Mouse (Mus musculus) CH12.LX (cell line): Measurements from ENCODE around the gene Mrpl2. TPM values are rescaled to one million over a fixed set of nuclear protein-coding genes. Genes with fewer than 3 reads are reported as not detected.
A peak's percentile ranks its signal among the peaks of the same experiment; 100 is the strongest.

Source experiments
- DNase-seq: peaks from one replicate; pipeline ENCODE4 v3.0.0-alpha.2; 2013; ENCODE audit errors: extremely low read depth
- H3K27ac ChIP-seq: 2 replicates; pipeline ENCODE4 v1.5.1; 2012; ENCODE audit warnings: low read depth, mild to moderate bottlenecking, control low read depth, moderate library complexity; ENCODE audit not compliant: insufficient read depth
- H3K27me3 ChIP-seq: replicated peaks from 2 replicates; pipeline ENCODE3; 2012; ENCODE audit warnings: inconsistent platforms
- H3K36me3 ChIP-seq, 2 experiments: replicated peaks in 1 of 2; 2 replicates each; pipeline versions ENCODE3 to v1.6.1; 2012; ENCODE audit warnings: inconsistent platforms in 1 of 2, low read length in 1 of 2, mild to moderate bottlenecking in 1 of 2, mixed read lengths in 1 of 2, moderate library complexity in 1 of 2; ENCODE audit not compliant: control insufficient read depth in 1 of 2, insufficient read depth in 1 of 2
- H3K4me1 ChIP-seq, 2 experiments: 2 replicates each; pipeline ENCODE4 v1.6.1; 2012; ENCODE audit warnings: inconsistent platforms in 1 of 2, moderate library complexity in 1 of 2; ENCODE audit not compliant: insufficient read depth in 2 of 2, control insufficient read depth in 1 of 2
- H3K4me2 ChIP-seq: 2 replicates; pipeline ENCODE4 v1.6.1; 2012; ENCODE audit warnings: low read depth, mild to moderate bottlenecking, control low read depth; ENCODE audit not compliant: poor library complexity, insufficient read depth, severe bottlenecking
- H3K4me3 ChIP-seq, 3 experiments: fragments of 150-350 bp in 1 of 3; sonication (generic) in 1 of 3; replicated peaks in 1 of 3; 2 replicates each; pipeline versions ENCODE3 to v1.5.1; 2011 to 2012; ENCODE audit warnings: low read depth in 2 of 3, low read length in 2 of 3, mild to moderate bottlenecking in 2 of 3, moderate library complexity in 2 of 3, control low read depth in 1 of 3, improper control_type of control experiment in 1 of 3, inconsistent platforms in 1 of 3, mixed read lengths in 1 of 3; ENCODE audit not compliant: poor library complexity in 1 of 3
- H3K79me2 ChIP-seq: replicated peaks from 2 replicates; pipeline ENCODE4 v1.6.1; 2012; ENCODE audit warnings: mild to moderate bottlenecking, moderate library complexity; ENCODE audit not compliant: control insufficient read depth, poor library complexity, insufficient read depth, severe bottlenecking; ENCODE audit errors: extremely low read depth
- H3K9ac ChIP-seq: 2 replicates; pipeline ENCODE4 v1.6.1; 2012; ENCODE audit warnings: low read depth, mild to moderate bottlenecking, control low read depth, moderate library complexity; ENCODE audit not compliant: insufficient read depth
- H3K9me3 ChIP-seq: replicated peaks from 2 replicates; pipeline ENCODE3; 2012; ENCODE audit warnings: low read length, inconsistent platforms, mixed read lengths
- BHLHE40 ChIP-seq: IDR thresholded peaks from 2 replicates; pipeline ENCODE4 v1.6.1; 2011; ENCODE audit warnings: mild to moderate bottlenecking, low read depth, low read length, improper control_type of control experiment
- CHD1 ChIP-seq: IDR thresholded peaks from 2 replicates; pipeline ENCODE4 v1.6.1; 2012; ENCODE audit warnings: low read depth, low read length, improper control_type of control experiment, inconsistent platforms
- CTCF ChIP-seq, 2 experiments: IDR thresholded peaks in 1 of 2; conservative IDR thresholded peaks in 1 of 2; 2 replicates each; pipeline ENCODE4 v1.5.1; 2011 to 2012; ENCODE audit warnings: low read depth in 2 of 2, low read length in 2 of 2, improper control_type of control experiment in 1 of 2, inconsistent platforms in 1 of 2, mild to moderate bottlenecking in 1 of 2, moderate library complexity in 1 of 2
- E2F4 ChIP-seq: IDR thresholded peaks from 2 replicates; pipeline ENCODE4 v1.6.1; 2011; ENCODE audit warnings: low read depth, low read length, improper control_type of control experiment; ENCODE audit not compliant: insufficient replicate concordance
- EP300 ChIP-seq: IDR thresholded peaks from 2 replicates; pipeline ENCODE4 v1.6.1; 2011; ENCODE audit warnings: low read length, improper control_type of control experiment
- ETS1 ChIP-seq: conservative IDR thresholded peaks from 2 replicates; pipeline ENCODE4 v1.6.1; 2012; ENCODE audit warnings: low read depth, mild to moderate bottlenecking, inconsistent platforms, low read length, improper control_type of control experiment, moderate library complexity
- GABPA ChIP-seq: IDR thresholded peaks from 2 replicates; pipeline ENCODE4 v1.6.1; 2012; ENCODE audit warnings: low read depth, low read length, improper control_type of control experiment, inconsistent platforms; ENCODE audit not compliant: insufficient replicate concordance
- HCFC1 ChIP-seq: IDR thresholded peaks from 2 replicates; pipeline ENCODE4 v1.6.1; 2012; ENCODE audit warnings: low read depth, mild to moderate bottlenecking, inconsistent platforms, low read length, improper control_type of control experiment
- IRF4 ChIP-seq: IDR thresholded peaks from 2 replicates; pipeline ENCODE4 v1.6.1; 2014; ENCODE audit warnings: low read depth, mild to moderate bottlenecking, inconsistent platforms, low read length, improper control_type of control experiment
- JUN ChIP-seq: IDR thresholded peaks from 2 replicates; pipeline ENCODE4 v1.6.1; 2011; ENCODE audit warnings: low read depth, mild to moderate bottlenecking, low read length, improper control_type of control experiment, moderate library complexity; ENCODE audit not compliant: insufficient read depth
- JUND ChIP-seq: conservative IDR thresholded peaks from 2 replicates; pipeline ENCODE4 v1.6.1; 2011; ENCODE audit warnings: low read depth, low read length, improper control_type of control experiment
- KAT2A ChIP-seq: IDR thresholded peaks from 2 replicates; pipeline ENCODE4 v1.6.1; 2012; ENCODE audit warnings: low read length, improper control_type of control experiment, inconsistent platforms; ENCODE audit not compliant: insufficient replicate concordance
- MYC ChIP-seq: IDR thresholded peaks from 2 replicates; pipeline ENCODE4 v1.6.1; 2011; ENCODE audit warnings: low read depth, mild to moderate bottlenecking, improper control_type of control experiment, low read length
- NELFE ChIP-seq: IDR thresholded peaks from 2 replicates; pipeline ENCODE4 v1.6.1; 2011; ENCODE audit warnings: low read depth, low read length, improper control_type of control experiment
- POLR2A ChIP-seq: IDR thresholded peaks from 2 replicates; pipeline ENCODE4 v1.6.1; 2011; ENCODE audit warnings: low read depth, mild to moderate bottlenecking, improper control_type of control experiment, low read length
- POLR2AphosphoS2 ChIP-seq: IDR thresholded peaks from 2 replicates; pipeline ENCODE4 v1.6.1; 2011; ENCODE audit warnings: low read depth, low read length, improper control_type of control experiment
- RAD21 ChIP-seq: IDR thresholded peaks from 2 replicates; pipeline ENCODE4 v1.6.1; 2011; ENCODE audit warnings: low read depth, mild to moderate bottlenecking, low read length, improper control_type of control experiment, moderate library complexity
- SIN3A ChIP-seq: IDR thresholded peaks from 2 replicates; pipeline ENCODE4 v1.6.1; 2012; ENCODE audit warnings: low read length, improper control_type of control experiment, inconsistent platforms
- USF2 ChIP-seq: conservative IDR thresholded peaks from 2 replicates; pipeline ENCODE4 v1.6.1; 2011; ENCODE audit warnings: low read depth, low read length, improper control_type of control experiment
- ZC3H11A ChIP-seq: IDR thresholded peaks from 2 replicates; pipeline ENCODE4 v1.6.1; 2012; ENCODE audit warnings: low read depth, mild to moderate bottlenecking, inconsistent platforms, low read length, improper control_type of control experiment
- ZKSCAN1 ChIP-seq: IDR thresholded peaks from 2 replicates; pipeline ENCODE4 v1.6.1; 2012; ENCODE audit warnings: low read depth, inconsistent platforms, low read length, improper control_type of control experiment, borderline replicate concordance
- ZMIZ1 ChIP-seq: IDR thresholded peaks from 2 replicates; pipeline ENCODE4 v1.6.1; 2012; ENCODE audit warnings: low read depth, mild to moderate bottlenecking, inconsistent platforms, low read length, improper control_type of control experiment
- ZNF384 ChIP-seq: IDR thresholded peaks from 2 replicates; pipeline ENCODE4 v1.6.1; 2012; ENCODE audit warnings: low read depth, low read length, improper control_type of control experiment, inconsistent platforms
- dilution Hi-C: fragments of 300-500 bp; cut with MboI; formaldehyde crosslinking; loops from 2 replicates; pipeline ENCODE4 v1.14.3; 2020; ENCODE audit warnings: low sequenced_read_pairs; ENCODE audit not compliant: extremely low pct_unique_long_range_greater_than_20kb, extremely low pct_ligation_motif_present
- in situ Hi-C: fragments of 300-500 bp; cut with MboI; formaldehyde crosslinking; loops from 3 replicates; pipeline ENCODE4 v1.14.3; 2019; ENCODE audit warnings: low sequenced_read_pairs, low pct_ligation_motif_present, low pct_unique_long_range_greater_than_20kb, mixed read lengths
- polyA plus RNA-seq: library from polyadenylated mRNA; unstranded; fragments of >175 nt; gene quantifications from 2 replicates; pipeline ENCODE4 v1.2.1, GENCODE M21; 2012; ENCODE audit warnings: low read depth; ENCODE audit not compliant: insufficient read length
- total RNA-seq, 2 experiments: library from RNA; depleted of rRNA; stranded (reverse); fragments of 300-350 nt in 1 of 2; fragments of >200 nt in 1 of 2; gene quantifications; 2 replicates each; pipeline ENCODE4 v1.2.3; 2012 to 2014

The Mrpl2 gene
- total and polyA plus RNA-seq, 3 experiments = 130 to 238 (median 158) TPM

GRCm38 (mm10) chr17:46602212-46602611, 43.8 kb upstream of the Mrpl2 start:
- Histone ChIP-seq H3K9ac (no peak overlapping the region), H3K27me3 (no peaks in the 10 kb centered on the region), H3K4me2 (no peak overlapping the region), H3K27ac (no peak overlapping the region), H3K4me1 (no peaks in the 10 kb centered on the region), H3K4me3 (no peak overlapping the region), H3K36me3 (no peaks in the 10 kb centered on the region), H3K79me2 (no peaks in the 10 kb centered on the region), H3K9me3 (no peaks in the 10 kb centered on the region)
- dilution Hi-C loops (no loop called here), in situ Hi-C loops (no loop called here)
- TF ChIP-seq ZMIZ1 = no peak
- TF ChIP-seq JUN = no peak
- TF ChIP-seq SIN3A = no peak
- no peak for TF ChIP-seq USF2
- no peak for TF ChIP-seq CHD1
- TF ChIP-seq HCFC1 = no peak
- no peak for TF ChIP-seq CTCF (conservative IDR thresholded peaks at IDR 0.05 in 1 of 2, IDR thresholded peaks at IDR 0.05 in 1 of 2; ENCODE audit: low read depth in 2 of 2, low read length in 2 of 2)
- no peak for TF ChIP-seq NELFE
- no peak for TF ChIP-seq MYC
- TF ChIP-seq ZNF384 = no peak
- TF ChIP-seq ZKSCAN1 = no peak
- TF ChIP-seq GABPA = no peak
- no peak for TF ChIP-seq E2F4
- no peak for TF ChIP-seq IRF4
- TF ChIP-seq BHLHE40 = no peak
- TF ChIP-seq EP300 = no peak
- TF ChIP-seq KAT2A = no peak
- no peak for TF ChIP-seq ETS1
- DNase-seq = no peak

DNA sequence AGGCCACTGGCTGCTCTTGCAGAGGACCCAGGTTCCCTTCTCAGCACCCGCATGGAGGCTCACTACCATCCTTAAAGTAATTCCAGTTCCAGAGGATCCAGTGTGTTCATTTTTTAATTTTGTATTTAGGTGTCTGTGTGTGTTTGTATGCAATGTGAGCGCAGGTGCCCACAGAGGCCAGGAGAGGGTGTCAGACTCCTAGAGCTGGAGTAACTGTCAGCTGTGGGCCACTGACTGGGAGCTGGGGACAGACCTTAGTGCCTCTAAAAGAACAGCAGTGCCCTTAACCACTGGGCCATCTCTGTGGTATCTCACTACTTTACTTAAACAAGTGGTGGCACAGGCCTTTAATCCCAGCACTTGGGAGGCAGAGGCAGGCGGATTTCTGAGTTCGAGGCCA, 42.8 kb upstream of the Mrpl2 start:
- Histone ChIP-seq H3K36me3 (no peaks in the 10 kb centered on the region), H3K4me2 (no peak overlapping the region), H3K4me3 (no peak overlapping the region), H3K9me3 (no peaks in the 10 kb centered on the region), H3K27ac (no peak overlapping the region), H3K4me1 (no peaks in the 10 kb centered on the region), H3K79me2 (no peaks in the 10 kb centered on the region)
- dilution Hi-C loops = no loop called here
- in situ Hi-C loops = no loop called here
- DNase-seq = no peak
- TF ChIP-seq CTCF (conservative IDR thresholded peaks at IDR 0.05 in 1 of 2, IDR thresholded peaks at IDR 0.05 in 1 of 2; ENCODE audit: low read depth in 2 of 2, low read length in 2 of 2) (peak in 1 of 2 experiments; percentile 32; a peak in 2 of 4 replicates), POLR2AphosphoS2 (no peak), ZC3H11A (no peak), ZMIZ1 (no peak), POLR2A (no peak), RAD21 (peak; percentile 23), USF2 (no peak), CHD1 (no peak), MYC (no peak), JUND (no peak)
- TF ChIP-seq, all 38 proteins: peak for 2
- H3K27me3 ChIP-seq = no peaks in the 10 kb centered on the region
- H3K9ac ChIP-seq = no peak overlapping the region
